Mouse (Mus musculus): ENCODE measurements around the gene Cacna1a. TPM values are rescaled to one million over a fixed set of nuclear protein-coding genes. Genes with fewer than 3 reads are reported as not detected.
"Not testable (repeated sequence)": the region's sequence is repeated elsewhere in the genome, so short reads cannot be mapped to it uniquely, and the experiment has no call there.

Cacna1a gene
- polyA plus RNA-seq, 1 experiment from 2014 or later: 3.3 TPM

DNA sequence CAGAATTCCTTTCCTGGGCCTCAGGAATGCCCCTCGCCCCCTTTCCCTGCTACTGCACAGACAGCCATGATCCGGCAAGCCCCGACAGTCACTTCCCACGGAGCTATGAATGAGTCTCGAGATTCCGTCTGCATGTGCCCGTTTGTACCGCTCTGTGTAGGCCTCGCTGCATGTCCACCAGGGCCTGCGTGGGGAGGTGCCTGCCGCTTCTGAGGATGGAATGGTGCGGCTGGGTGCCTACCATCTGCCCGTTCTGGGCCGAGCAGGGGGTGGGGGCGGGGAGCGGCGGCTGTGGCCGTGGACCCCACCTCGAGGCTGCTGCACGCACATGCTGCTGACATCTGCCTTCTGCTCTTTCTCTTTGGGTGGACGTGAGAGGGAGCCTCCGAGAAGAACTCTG, 228.8 kb downstream of the Cacna1a start:
- Histone ChIP-seq H3K4me3 (replicated peaks) (no peak overlapping the region), H3K9me3 (no peaks in the 10 kb centered on the region), H3K27ac (no peak overlapping the region), H3K9ac (no peak overlapping the region), H3K36me3 (no peaks in the 10 kb centered on the region), H3K4me2 (replicated peaks) (no peak overlapping the region), H3K4me1 (replicated peaks) (no peaks in the 10 kb centered on the region), H3K27me3 (replicated peaks) (0 out of 2 replicates have a peak, but pooled peaks cover 5% of the 10 kb centered on the region)
- ATAC-seq: no peak
- WGBS: 56% methylated on average over 22 of the region's 22 CpGs

DNA sequence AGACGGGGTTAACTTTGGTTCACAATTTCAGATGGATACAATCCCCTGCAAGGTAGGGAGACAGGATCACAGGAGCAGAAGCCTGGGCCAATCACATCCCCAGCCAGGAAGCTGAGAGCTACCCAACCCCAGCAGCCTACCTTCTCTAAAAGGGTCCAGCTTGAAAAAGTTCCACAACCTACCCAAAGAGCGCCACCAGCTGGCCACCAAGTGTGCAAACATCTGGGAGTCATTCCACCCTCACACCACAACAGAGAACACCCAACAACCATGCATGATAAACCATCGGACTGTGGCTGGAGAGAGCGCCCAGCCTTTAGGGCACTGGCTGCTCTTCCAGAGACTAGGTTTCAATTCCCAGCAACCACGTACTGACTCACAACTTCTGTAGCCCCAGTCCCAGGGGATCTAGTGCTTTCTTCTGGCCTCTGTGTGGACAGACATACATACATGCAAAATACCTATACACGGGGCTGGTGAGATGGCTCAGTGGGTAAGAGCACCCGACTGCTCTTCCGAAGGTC, 232.9 kb downstream of the Cacna1a start:
- no peaks in the 10 kb centered on the region for H3K4me1 ChIP-seq (replicated peaks)
- no peaks in the 10 kb centered on the region for H3K9me3 ChIP-seq
- H3K4me3 ChIP-seq (replicated peaks): no peak overlapping the region
- H3K27me3 ChIP-seq (replicated peaks): 0 out of 2 replicates have a peak, but pooled peaks cover 3% of the 10 kb centered on the region
- WGBS: 72% methylated on average over 8 of the region's 8 CpGs
- ATAC-seq: no peak
- no peaks in the 10 kb centered on the region for H3K36me3 ChIP-seq
- H3K9ac ChIP-seq: no peak overlapping the region
- no peak overlapping the region for H3K27ac ChIP-seq
- no peak overlapping the region for H3K4me2 ChIP-seq (replicated peaks)

DNA sequence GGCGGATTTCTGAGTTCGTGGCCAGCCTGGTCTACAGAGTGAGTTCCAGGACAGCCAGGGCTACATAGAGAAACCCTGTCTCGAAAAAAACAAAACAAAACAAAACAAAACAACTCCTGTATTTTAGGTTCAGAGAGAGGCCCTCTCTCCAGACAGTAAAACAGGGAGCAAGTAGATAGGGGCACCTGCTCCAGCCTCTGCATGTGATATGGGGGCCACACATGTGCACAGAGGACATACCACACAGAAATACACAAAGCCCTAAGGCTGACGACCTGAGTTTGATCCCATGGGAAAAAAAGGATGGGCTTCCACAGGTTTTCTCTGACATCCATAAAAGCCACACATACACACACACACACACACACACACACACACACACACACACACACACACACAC, 235.2 kb downstream of the Cacna1a start:
- not testable (repeated sequence) for H3K27ac ChIP-seq; H3K4me3 ChIP-seq (replicated peaks); H3K9ac ChIP-seq; H3K4me1 ChIP-seq (replicated peaks); H3K27me3 ChIP-seq (replicated peaks); ATAC-seq; H3K9me3 ChIP-seq; H3K36me3 ChIP-seq; H3K4me2 ChIP-seq (replicated peaks)
- WGBS: 74% methylated on average over 4 of the region's 4 CpGs

DNA sequence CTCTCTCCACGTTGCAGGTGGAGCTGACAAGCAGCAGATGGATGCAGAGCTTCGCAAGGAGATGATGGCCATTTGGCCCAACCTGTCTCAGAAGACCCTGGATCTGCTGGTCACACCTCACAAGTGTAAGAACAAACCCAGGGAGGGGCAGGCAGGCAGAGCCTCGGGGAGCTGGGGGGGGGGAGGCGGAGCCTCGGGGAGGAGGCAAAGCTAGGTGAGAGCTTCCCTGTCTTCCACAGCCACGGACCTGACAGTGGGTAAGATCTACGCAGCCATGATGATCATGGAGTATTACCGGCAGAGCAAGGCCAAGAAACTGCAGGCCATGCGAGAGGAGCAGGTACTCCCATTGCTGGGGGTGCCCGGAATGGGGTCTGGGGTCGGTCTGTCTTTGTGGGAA, 241.3 kb downstream of the Cacna1a start:
- Histone ChIP-seq H3K27me3 (replicated peaks) (no peaks in the 10 kb centered on the region), H3K9ac (no peak overlapping the region), H3K4me3 (replicated peaks) (no peak overlapping the region), H3K27ac (no peak overlapping the region), H3K4me2 (replicated peaks) (no peak overlapping the region), H3K9me3 (no peaks in the 10 kb centered on the region), H3K36me3 (no peaks in the 10 kb centered on the region), H3K4me1 (replicated peaks) (no peaks in the 10 kb centered on the region)
- ATAC-seq: no peak; the same call in 1 of the 2 replicates
- 71% methylated on average over 11 of the region's 11 CpGs for WGBS

DNA sequence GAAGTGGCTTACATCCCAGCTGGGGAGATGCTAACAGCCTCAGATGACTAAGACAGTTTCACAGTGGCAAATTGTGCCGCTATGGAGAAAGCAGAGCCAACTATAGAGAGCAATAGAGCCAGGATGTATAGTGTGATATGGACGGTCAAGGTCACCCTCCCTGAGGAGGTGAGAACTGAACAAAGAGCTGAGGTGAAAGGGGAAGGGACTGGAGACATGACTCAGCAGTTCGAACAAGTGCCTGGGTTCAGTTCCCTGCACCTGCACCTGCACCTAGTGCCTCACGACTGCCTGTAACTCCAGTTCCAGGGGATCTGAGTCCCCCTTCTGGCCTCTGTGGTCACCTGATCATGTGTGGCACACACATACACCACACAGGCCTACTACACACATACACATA, 241.9 kb downstream of the Cacna1a start:
- Histone ChIP-seq H3K9me3 (no peaks in the 10 kb centered on the region), H3K36me3 (no peaks in the 10 kb centered on the region), H3K27ac (no peak overlapping the region), H3K9ac (no peak overlapping the region), H3K4me2 (replicated peaks) (no peak overlapping the region), H3K27me3 (replicated peaks) (no peaks in the 10 kb centered on the region), H3K4me3 (replicated peaks) (no peak overlapping the region), H3K4me1 (replicated peaks) (peaks cover 5% of the 10 kb centered on the region; the same call in 1 of the 2 replicates)
- ATAC-seq: no peak
- WGBS: 71% methylated on average over 4 of the region's 4 CpGs

- 86% methylated on average over 4 of the region's 4 CpGs for WGBS
These were observed 243.6 kb downstream of the Cacna1a start for GRCm38 (mm10) chr8:84631813-84632212.

DNA sequence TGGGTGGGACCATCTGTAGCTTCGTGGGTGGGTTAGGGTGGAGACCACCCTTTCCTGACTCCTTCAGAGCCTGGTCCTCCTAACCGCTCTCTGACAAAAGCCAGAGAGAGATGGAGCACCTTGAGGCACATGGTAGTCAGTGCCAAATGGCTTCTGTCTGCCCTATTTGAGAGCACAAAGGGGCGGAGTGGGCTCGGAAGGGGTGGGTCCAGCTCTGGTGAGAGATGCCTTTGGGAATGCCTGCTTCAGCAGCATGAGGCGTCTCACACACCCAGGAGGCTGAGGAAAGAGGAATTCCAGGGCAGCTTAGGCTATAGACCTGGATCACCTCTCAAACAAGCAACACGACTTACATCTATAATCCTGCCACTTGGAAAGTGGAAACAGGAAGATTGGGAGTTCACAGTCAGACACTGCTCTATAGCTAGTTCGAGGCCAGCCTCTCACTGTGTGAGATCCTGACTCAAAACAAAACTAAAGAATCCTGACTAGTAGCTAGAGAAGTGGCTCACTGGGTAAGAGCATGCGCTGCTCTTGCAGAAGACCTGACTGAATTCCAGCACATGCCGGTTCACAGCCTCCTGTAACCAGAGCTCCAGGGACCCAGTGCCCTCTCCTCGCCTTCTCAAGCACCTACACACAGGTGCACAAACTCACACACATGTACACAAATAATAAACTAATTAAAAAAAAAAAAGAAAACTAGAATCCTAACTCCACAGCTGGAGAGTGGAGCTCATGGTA, 245.8 kb downstream of the Cacna1a start:
- Histone ChIP-seq H3K4me2 (replicated peaks) (no peak overlapping the region), H3K27me3 (replicated peaks) (no peaks in the 10 kb centered on the region), H3K9me3 (no peaks in the 10 kb centered on the region), H3K9ac (no peak overlapping the region), H3K4me1 (replicated peaks) (peaks cover 24% of the 10 kb centered on the region), H3K36me3 (no peaks in the 10 kb centered on the region), H3K27ac (no peak overlapping the region), H3K4me3 (replicated peaks) (no peak overlapping the region)
- 44% methylated on average over 10 of the region's 10 CpGs for WGBS
- ATAC-seq: no peak

More at GRCm38 (mm10) chr8:84631813-84632212, 243.6 kb downstream of the Cacna1a start:
- Histone ChIP-seq H3K4me2 (replicated peaks) (no peak overlapping the region), H3K9me3 (no peaks in the 10 kb centered on the region), H3K9ac (no peak overlapping the region), H3K36me3 (no peaks in the 10 kb centered on the region), H3K27ac (no peak overlapping the region), H3K4me3 (replicated peaks) (no peak overlapping the region), H3K4me1 (replicated peaks) (peaks cover 17% of the 10 kb centered on the region), H3K27me3 (replicated peaks) (no peaks in the 10 kb centered on the region)
- ATAC-seq: no peak

GRCm38 (mm10) chr8:84634849-84635304, 246.6 kb downstream of the Cacna1a start:
- H3K27ac ChIP-seq: no peak overlapping the region
- 60% methylated on average over 9 of the region's 9 CpGs for WGBS
- H3K4me2 ChIP-seq (replicated peaks): no peak overlapping the region
- peaks cover 24% of the 10 kb centered on the region for H3K4me1 ChIP-seq (replicated peaks)
- H3K4me3 ChIP-seq (replicated peaks): no peak overlapping the region
- no peak for ATAC-seq
- no peaks in the 10 kb centered on the region for H3K9me3 ChIP-seq
- no peaks in the 10 kb centered on the region for H3K36me3 ChIP-seq
- H3K27me3 ChIP-seq (replicated peaks): no peaks in the 10 kb centered on the region
- no peak overlapping the region for H3K9ac ChIP-seq

DNA sequence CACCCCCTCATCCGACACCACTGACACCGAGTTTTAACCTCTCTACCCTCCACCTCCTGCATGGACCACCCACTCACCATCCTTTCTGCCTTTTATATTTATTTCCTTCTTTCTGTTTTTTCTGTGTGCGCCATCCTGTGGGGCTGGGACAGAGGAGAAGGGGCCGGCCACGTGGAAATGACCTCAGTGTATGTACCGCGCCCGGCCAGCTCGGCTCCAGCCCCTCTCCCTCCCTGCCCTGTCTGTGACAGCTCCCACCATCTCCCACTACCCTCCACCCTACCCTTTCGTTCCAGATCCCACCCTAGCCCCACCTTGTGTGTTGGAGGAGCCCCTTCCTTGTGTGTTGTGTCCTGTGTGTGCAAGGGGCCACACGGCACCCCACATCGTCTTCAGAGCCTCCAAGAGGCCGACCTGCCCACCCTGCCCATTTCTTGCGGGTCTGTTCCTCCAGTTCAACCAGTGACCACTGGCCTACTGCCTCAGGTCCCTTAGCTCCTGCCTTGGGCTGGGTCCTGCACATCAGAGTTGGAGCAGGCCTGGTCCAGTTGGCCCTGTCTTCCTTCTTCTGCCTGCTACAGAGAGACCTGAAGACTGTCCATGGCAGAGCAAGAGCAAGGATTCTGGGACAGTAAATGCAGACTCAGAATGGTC, 247.3 kb downstream of the Cacna1a start:
- H3K36me3 ChIP-seq: no peaks in the 10 kb centered on the region
- no peak for ATAC-seq
- no peak overlapping the region for H3K9ac ChIP-seq
- peaks cover 27% of the 10 kb centered on the region for H3K4me1 ChIP-seq (replicated peaks)
- H3K4me3 ChIP-seq (replicated peaks): no peak overlapping the region
- H3K27me3 ChIP-seq (replicated peaks): no peaks in the 10 kb centered on the region
- H3K9me3 ChIP-seq: no peaks in the 10 kb centered on the region
- H3K4me2 ChIP-seq (replicated peaks): no peak overlapping the region
- H3K27ac ChIP-seq: 0 out of 2 replicates have a peak overlapping the region, but pooled peaks have one; percentile 13
- 69% methylated on average over 14 of the region's 14 CpGs for WGBS

- H3K4me3 ChIP-seq (replicated peaks): no peak overlapping the region
- no peak overlapping the region for H3K9ac ChIP-seq
- H3K4me1 ChIP-seq (replicated peaks): peaks cover 27% of the 10 kb centered on the region
- no peaks in the 10 kb centered on the region for H3K27me3 ChIP-seq (replicated peaks)
- H3K9me3 ChIP-seq: no peaks in the 10 kb centered on the region
- no peak for ATAC-seq
- 0 out of 2 replicates have a peak overlapping the region, but pooled peaks have one; percentile 13 for H3K27ac ChIP-seq
- WGBS: 79% methylated on average over 17 of the region's 17 CpGs
- H3K4me2 ChIP-seq (replicated peaks): no peak overlapping the region
- H3K36me3 ChIP-seq: no peaks in the 10 kb centered on the region
These were observed 247.9 kb downstream of the Cacna1a start for GRCm38 (mm10) chr8:84636051-84636691.

- 35% methylated on average over 8 of the region's 8 CpGs for WGBS
These were observed 249.8 kb downstream of the Cacna1a start for GRCm38 (mm10) chr8:84637946-84638554.

More at GRCm38 (mm10) chr8:84637946-84638554, 249.8 kb downstream of the Cacna1a start:
- no peaks in the 10 kb centered on the region for H3K27me3 ChIP-seq (replicated peaks)
- H3K9me3 ChIP-seq: no peaks in the 10 kb centered on the region
- no peak for ATAC-seq
- peak overlapping the region; percentile 61 for H3K9ac ChIP-seq
- H3K4me1 ChIP-seq (replicated peaks): peaks cover 34% of the 10 kb centered on the region
- H3K27ac ChIP-seq: peak overlapping the region; percentile 89; the same call in 1 of the 2 replicates
- H3K4me3 ChIP-seq (replicated peaks): peak overlapping the region; percentile 54
- H3K4me2 ChIP-seq (replicated peaks): peak overlapping the region; percentile 85
- H3K36me3 ChIP-seq: no peaks in the 10 kb centered on the region
